ENCODE assay signal across 8 mouse cellular contexts in the genomic region with DNA sequence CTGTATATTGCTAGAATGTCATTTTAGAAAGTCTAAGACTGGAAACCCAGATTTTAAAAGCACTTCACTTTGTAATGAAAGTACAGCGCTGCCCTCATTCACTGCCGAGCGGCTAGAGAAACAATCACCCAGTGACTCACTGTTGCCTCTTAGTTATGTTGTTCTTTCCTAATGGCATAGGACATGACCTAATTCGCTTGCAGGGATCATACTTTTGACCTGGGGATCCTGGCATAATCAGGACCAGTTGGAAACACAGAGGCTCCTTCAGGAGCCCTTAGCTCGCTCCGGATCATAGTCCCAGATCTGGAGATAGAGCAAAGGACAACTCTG. TPM values are rescaled to one million over a fixed set of nuclear protein-coding genes. Genes with fewer than 3 reads are reported as not detected.
DNase-seq lines count a peak whose midpoint lies in the region; ATAC-seq lines count a peak whose summit lies in the region.

No protein-coding gene starts in this region.

- WGBS in hindbrain, embryonic 16.5 days, result 2% methylated on average over 6 of the region's 6 CpGs
- WGBS in midbrain, embryonic 16.5 days, result under 1% methylated on average over 6 of the region's 6 CpGs

- peak overlapping the region; percentile 90 for H3K9ac ChIP-seq in hindbrain, embryonic 16.5 days (ENCODE audit: low read depth, low read length)
- H3K9ac ChIP-seq in midbrain, embryonic 16.5 days (ENCODE audit: low read depth, low read length), result peak overlapping the region; percentile 91

- H3K27ac ChIP-seq in hindbrain, embryonic 16.5 days (ENCODE audit: low read depth, low read length), result peak overlapping the region; percentile 96
- peak overlapping the region; percentile 97 for H3K27ac ChIP-seq in midbrain, embryonic 16.5 days (ENCODE audit: low read length)

- H3K9me3 ChIP-seq in megakaryocyte, embryonic 14.5 days, result peaks cover 4% of the 10 kb centered on the region; the same call in 1 of the 2 replicates
- no peaks in the 10 kb centered on the region for H3K9me3 ChIP-seq in hindbrain, embryonic 16.5 days (ENCODE audit: control insufficient read depth, low read length)
- H3K9me3 ChIP-seq in midbrain, embryonic 16.5 days (replicated peaks; ENCODE audit: control insufficient read depth, low read length, poor library complexity, severe bottlenecking), result no peaks in the 10 kb centered on the region

- H3K4me1 ChIP-seq in megakaryocyte, embryonic 14.5 days, result peaks cover 11% of the 10 kb centered on the region
- H3K4me1 ChIP-seq in hindbrain, embryonic 16.5 days (ENCODE audit: control insufficient read depth, insufficient read depth, low read depth, low read length), result peaks cover 4% of the 10 kb centered on the region; the same call in 1 of the 2 replicates
- peaks cover 12% of the 10 kb centered on the region for H3K4me1 ChIP-seq in midbrain, embryonic 16.5 days (ENCODE audit: control insufficient read depth, insufficient read depth, low read length)

- H3K4me3 ChIP-seq in megakaryocyte, embryonic 14.5 days (replicated peaks), result peak overlapping the region; percentile 87
- peak overlapping the region; percentile 74 for H3K4me3 ChIP-seq in hindbrain, embryonic 16.5 days (ENCODE audit: low read length)
- peak overlapping the region; percentile 71 for H3K4me3 ChIP-seq in midbrain, embryonic 16.5 days (ENCODE audit: low read depth, low read length)

- peaks cover 31% of the 10 kb centered on the region for H3K27me3 ChIP-seq in megakaryocyte, embryonic 14.5 days (replicated peaks)
- no peaks in the 10 kb centered on the region for H3K27me3 ChIP-seq in hindbrain, embryonic 16.5 days (replicated peaks; ENCODE audit: control insufficient read depth, insufficient read depth, low read length)
- H3K27me3 ChIP-seq in midbrain, embryonic 16.5 days (ENCODE audit: control insufficient read depth, insufficient read depth, low read depth, low read length), result no peaks in the 10 kb centered on the region

- H3K4me2 ChIP-seq in hindbrain, embryonic 16.5 days (ENCODE audit: low read length), result peak overlapping the region; percentile 67
- peak overlapping the region; percentile 64 for H3K4me2 ChIP-seq in midbrain, embryonic 16.5 days (ENCODE audit: low read length)

- ATAC-seq in megakaryocyte, adult 5-6 weeks (ENCODE audit: poor library complexity, severe bottlenecking), result no peak
- ATAC-seq in hindbrain, embryonic 16.5 days, result peak; percentile 49; the same call in 1 of the 2 replicates
- ATAC-seq in midbrain, embryonic 16.5 days, result peak; percentile 29

- no peaks in the 10 kb centered on the region for H3K36me3 ChIP-seq in megakaryocyte, embryonic 14.5 days (replicated peaks; ENCODE audit: low read length)
- H3K36me3 ChIP-seq in hindbrain, embryonic 16.5 days (ENCODE audit: control insufficient read depth, insufficient read depth, low read length), result no peaks in the 10 kb centered on the region
- H3K36me3 ChIP-seq in midbrain, embryonic 16.5 days (ENCODE audit: control insufficient read depth, insufficient read depth, low read length), result no peaks in the 10 kb centered on the region

- peak; percentile 19 for DNase-seq in adrenal gland, postnatal 25 days
- DNase-seq in adrenal gland, adult (ENCODE audit: inconsistent age in 2 of 2, low spot score in 1 of 2), result no peak
- no peak for DNase-seq in layer of hippocampus, postnatal 10 days (ENCODE audit: low spot score in 2 of 2)
- DNase-seq in spleen, postnatal 14 days (ENCODE audit: low spot score in 2 of 2), result no peak

RNA-seq across cellular contexts. Expression of a gene that starts 0.8 kb away (rescaled TPM):
- 14.4 and 15.3 TPM in 2 replicates for total RNA-seq in adrenal gland, postnatal 25 days (2021)
- 0.02 and 0.14 TPM in 2 replicates for polyA plus RNA-seq in megakaryocyte, embryonic 14.5 days (2012; ENCODE audit: insufficient read depth, low replicate concordance)
- total RNA-seq in megakaryocyte, adult 5-6 weeks (2015), result 0.05 TPM in 1 of 2 replicates, not detected in the other
- total RNA-seq in megakaryocyte, adult 5-6 weeks (2017), result 0.51 TPM in 1 of 2 replicates, not detected in the other
- polyA plus RNA-seq in hindbrain, embryonic 16.5 days (2015; fragmentation: Nextera tagmentation; extraction: Ambion mirVana), result 21.9 and 25.4 TPM in 2 replicates
- 28.4 and 34.2 TPM in 2 replicates for polyA plus RNA-seq in midbrain, embryonic 16.5 days (2015; fragmentation: Nextera tagmentation; extraction: Ambion mirVana)
- 10 to 100 TPM; 36.3 to 37.4 TPM for total RNA-seq in layer of hippocampus, postnatal 10 days (2021)

Comparison
In these comparisons a context has a peak if more than half of its experiments do, and no peak if none do; other contexts are left out.
1. RNA of a gene that starts 0.8 kb away (total RNA-seq): 36.3 to 37.4 TPM in layer of hippocampus, postnatal 10 days and 14.4 to 15.3 TPM in adrenal gland, postnatal 25 days; 0.05 to 0.51 TPM in megakaryocyte, adult 5-6 weeks; every median in the first group is over 10 times any median in the second.
2. Peak in every context shown above with its lines, with median percentiles within 50 percentile points of each other: H3K4me3 ChIP-seq.